Mouse (Mus musculus) midbrain, embryonic 14.5 days (tissue): Measurements from ENCODE around the gene Cyb561a3. TPM values are rescaled to one million over a fixed set of nuclear protein-coding genes. Genes with fewer than 3 reads are reported as not detected.

Experiments
- ATAC-seq: fragments of 200-750 bp; cut with Nextera tagmentation; 2 replicates; pipeline ENCODE4 v1.8.0; 2017; ENCODE audit warnings: moderate number of reproducible peaks, moderate library complexity; ENCODE audit not compliant: low FRiP score, low TSS enrichment
- DNase-seq: peaks from one replicate; pipeline ENCODE4 v3.0.0-alpha.2; 2015
- H3K27ac ChIP-seq: fragments of 300-500 bp; sonication (generic); replicated peaks from 2 replicates; pipeline ENCODE4 v1.5.1; 2014; ENCODE audit warnings: mild to moderate bottlenecking, low read depth, low read length, moderate library complexity
- H3K27me3 ChIP-seq: fragments of 300-500 bp; sonication (generic); 2 replicates; pipeline ENCODE4 v1.6.1; 2014; ENCODE audit warnings: low read length, control low read depth, mixed read lengths; ENCODE audit not compliant: control insufficient read depth, insufficient read depth
- H3K36me3 ChIP-seq: fragments of 300-500 bp; sonication (generic); 2 replicates; pipeline ENCODE4 v1.6.1; 2014; ENCODE audit warnings: low read length, control low read depth; ENCODE audit not compliant: control insufficient read depth, insufficient read depth
- H3K4me1 ChIP-seq: fragments of 300-500 bp; sonication (generic); 2 replicates; pipeline ENCODE4 v1.6.1; 2014; ENCODE audit warnings: mild to moderate bottlenecking, antibody characterized with exemption, low read length, control low read depth; ENCODE audit not compliant: control insufficient read depth, insufficient read depth
- H3K4me2 ChIP-seq: fragments of 300-500 bp; sonication (generic); 2 replicates; pipeline ENCODE4 v1.6.1; 2014; ENCODE audit warnings: mild to moderate bottlenecking, low read length, moderate library complexity
- H3K4me3 ChIP-seq: fragments of 300-500 bp; sonication (generic); replicated peaks from 2 replicates; pipeline ENCODE4 v1.5.1; 2014; ENCODE audit warnings: low read depth, low read length
- H3K9ac ChIP-seq: fragments of 300-500 bp; sonication (generic); replicated peaks from 2 replicates; pipeline ENCODE4 v1.6.1; 2014; ENCODE audit warnings: mild to moderate bottlenecking, low read length, moderate library complexity
- H3K9me3 ChIP-seq: fragments of 300-500 bp; sonication (generic); 2 replicates; pipeline ENCODE4 v1.6.1; 2016; ENCODE audit warnings: low read length, control low read depth, mixed read lengths; ENCODE audit not compliant: control insufficient read depth
- WGBS: fragments of 180-500 bp; shearing (Covaris S2); extraction: QIAGEN DNeasy Blood & Tissue Kit; methylation state at CpG from one replicate; pipeline ENCODE4 v1.1.7; 2014; 5-methylcytosine and 5-hydroxymethylcytosine counted together
- polyA plus RNA-seq: library from polyadenylated mRNA; unstranded; fragments of >200 nt; fragmentation: Nextera tagmentation; extraction: Ambion mirVana; gene quantifications from 2 replicates; pipeline ENCODE4 v1.2.1, GENCODE M21; 2014

Cyb561a3 gene
- polyA plus RNA-seq, 1 experiment from 2014 or later: 20.5 TPM

- 70% methylated on average over 6 of the region's 6 CpGs for WGBS
- H3K4me3 ChIP-seq: no peak overlapping the region
- no peak overlapping the region for H3K9ac ChIP-seq
- ATAC-seq: no peak
- no peaks in the 10 kb centered on the region for H3K27me3 ChIP-seq
- no peak overlapping the region for H3K4me2 ChIP-seq
- no peaks in the 10 kb centered on the region for H3K36me3 ChIP-seq
- H3K4me1 ChIP-seq: 0 out of 2 replicates have a peak, but pooled peaks cover 3% of the 10 kb centered on the region
- DNase-seq: no peak
- H3K27ac ChIP-seq: no peak overlapping the region
- H3K9me3 ChIP-seq: no peaks in the 10 kb centered on the region
These were observed 15.2 kb upstream of the Cyb561a3 start for GRCm38 (mm10) chr19:10561558-10562314.

DNA sequence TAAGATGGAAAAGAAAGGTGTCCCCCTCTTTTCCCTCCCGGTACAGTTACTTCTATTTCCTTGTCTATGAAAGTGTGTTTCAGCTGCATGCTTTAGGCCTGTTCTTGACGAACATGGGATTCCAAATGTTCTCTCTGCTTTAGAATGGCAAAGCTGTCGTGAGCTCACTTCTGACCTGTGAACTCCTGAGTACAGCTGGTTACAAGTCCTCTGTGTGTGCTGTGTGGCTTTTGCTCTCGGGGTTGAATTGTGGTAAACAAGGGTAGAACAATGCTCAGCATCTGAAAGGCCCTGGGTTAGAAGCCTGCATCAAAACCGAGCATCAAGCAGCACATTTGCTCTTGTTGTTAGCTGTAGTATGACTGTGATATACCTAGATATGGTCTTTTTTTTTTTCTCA is 14.6 kb upstream of the Cyb561a3 start:
- ATAC-seq (no peak), DNase-seq (no peak)
- Histone ChIP-seq H3K4me1 (no peaks in the 10 kb centered on the region), H3K36me3 (no peaks in the 10 kb centered on the region), H3K4me3 (no peak overlapping the region), H3K9me3 (no peaks in the 10 kb centered on the region), H3K4me2 (no peak overlapping the region), H3K9ac (no peak overlapping the region), H3K27me3 (no peaks in the 10 kb centered on the region), H3K27ac (no peak overlapping the region)
- 68% methylated on average over 5 of the region's 5 CpGs for WGBS

- 87% methylated on average over 6 of the region's 6 CpGs for WGBS
- H3K4me2 ChIP-seq: no peak overlapping the region
- no peak overlapping the region for H3K9ac ChIP-seq
- no peaks in the 10 kb centered on the region for H3K27me3 ChIP-seq
- H3K9me3 ChIP-seq: no peaks in the 10 kb centered on the region
- no peak overlapping the region for H3K4me3 ChIP-seq
- H3K27ac ChIP-seq: no peak overlapping the region
- peaks cover 3% of the 10 kb centered on the region; the same call in 1 of the 2 replicates for H3K36me3 ChIP-seq
- no peak for DNase-seq
- ATAC-seq: no peak
- H3K4me1 ChIP-seq: no peaks in the 10 kb centered on the region
These were observed 12.7 kb upstream of the Cyb561a3 start for GRCm38 (mm10) chr19:10564278-10564677.

GRCm38 (mm10) chr19:10565217-10565616 is 11.8 kb upstream of the Cyb561a3 start:
- H3K4me3 ChIP-seq: no peak overlapping the region
- H3K9ac ChIP-seq: no peak overlapping the region
- ATAC-seq: no peak
- no peak for DNase-seq
- H3K36me3 ChIP-seq: peaks cover 11% of the 10 kb centered on the region
- no peaks in the 10 kb centered on the region for H3K4me1 ChIP-seq
- 86% methylated on average over 4 of the region's 4 CpGs for WGBS
- H3K9me3 ChIP-seq: no peaks in the 10 kb centered on the region
- no peaks in the 10 kb centered on the region for H3K27me3 ChIP-seq
- no peak overlapping the region for H3K4me2 ChIP-seq
- no peak overlapping the region for H3K27ac ChIP-seq

DNA sequence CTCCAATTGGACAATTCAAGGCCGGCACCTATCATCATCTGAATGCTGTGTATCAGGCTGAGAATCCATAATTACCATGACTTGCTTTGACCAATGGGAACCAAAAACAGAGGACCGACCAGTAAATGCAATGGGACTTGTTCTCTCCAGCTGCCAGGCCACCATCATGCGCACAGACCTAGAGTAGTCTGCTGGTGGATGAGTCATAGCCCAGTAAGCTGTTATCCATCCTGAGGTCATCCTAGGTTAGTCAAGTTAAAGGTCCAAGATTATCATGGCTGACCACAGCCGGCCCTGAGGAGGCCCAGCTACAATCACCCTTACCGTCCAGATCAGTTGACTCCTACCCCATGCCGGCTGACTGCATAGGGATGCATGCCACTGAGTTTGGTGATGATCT is 7.3 kb upstream of the Cyb561a3 start:
- WGBS: 97% methylated on average over 6 of the region's 6 CpGs
- Histone ChIP-seq H3K4me1 (no peaks in the 10 kb centered on the region), H3K4me3 (no peak overlapping the region), H3K4me2 (no peak overlapping the region), H3K36me3 (peaks cover 53% of the 10 kb centered on the region), H3K9me3 (no peaks in the 10 kb centered on the region), H3K27ac (no peak overlapping the region), H3K9ac (no peak overlapping the region), H3K27me3 (no peaks in the 10 kb centered on the region)
- DNase-seq: no peak
- ATAC-seq: no peak

DNA sequence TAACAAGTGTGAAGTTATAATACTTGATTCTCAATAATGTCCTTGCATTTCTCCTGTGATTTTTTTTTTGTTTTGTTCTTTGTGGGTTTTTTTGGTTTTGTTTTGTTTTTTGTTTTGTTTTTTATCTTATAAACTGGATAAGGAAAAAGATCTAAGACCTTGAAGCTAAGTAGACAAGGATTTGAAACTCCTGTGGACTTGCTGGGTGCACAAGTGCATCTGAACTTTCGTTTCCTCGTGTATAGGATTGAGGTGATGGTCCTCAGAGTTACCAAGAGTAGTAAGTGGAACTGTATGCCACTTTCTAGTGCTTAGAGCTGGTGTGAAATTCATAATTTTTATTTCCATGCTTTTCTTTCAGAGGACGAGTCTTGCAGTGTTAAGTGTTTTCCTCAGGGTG is 3.1 kb downstream of the Cyb561a3 start:
- Histone ChIP-seq H3K4me2 (no peak overlapping the region), H3K9ac (no peak overlapping the region), H3K27ac (no peak overlapping the region), H3K27me3 (no peaks in the 10 kb centered on the region), H3K4me3 (no peak overlapping the region), H3K4me1 (peaks cover 12% of the 10 kb centered on the region), H3K9me3 (no peaks in the 10 kb centered on the region), H3K36me3 (peaks cover 4% of the 10 kb centered on the region)
- 83% methylated on average over 3 of the region's 3 CpGs for WGBS
- ATAC-seq (no peak), DNase-seq (no peak)

- Histone ChIP-seq H3K4me1 (peaks cover 11% of the 10 kb centered on the region), H3K4me3 (no peak overlapping the region), H3K27ac (no peak overlapping the region), H3K36me3 (peaks cover 4% of the 10 kb centered on the region; the same call in 1 of the 2 replicates), H3K27me3 (no peaks in the 10 kb centered on the region), H3K9ac (no peak overlapping the region), H3K4me2 (no peak overlapping the region), H3K9me3 (no peaks in the 10 kb centered on the region)
- DNase-seq: no peak
- 89% methylated on average over 3 of the region's 3 CpGs for WGBS
- ATAC-seq: no peak
These were observed 3.8 kb downstream of the Cyb561a3 start for GRCm38 (mm10) chr19:10580761-10581160.

- Histone ChIP-seq H3K27ac (no peak overlapping the region), H3K9me3 (no peaks in the 10 kb centered on the region), H3K4me3 (no peak overlapping the region), H3K4me1 (peaks cover 5% of the 10 kb centered on the region), H3K27me3 (no peaks in the 10 kb centered on the region), H3K36me3 (peaks cover 4% of the 10 kb centered on the region; the same call in 1 of the 2 replicates), H3K4me2 (no peak overlapping the region), H3K9ac (no peak overlapping the region)
- no peak for DNase-seq
- 91% methylated on average over 6 of the region's 6 CpGs for WGBS
- no peak for ATAC-seq
These were observed 5.0 kb downstream of the Cyb561a3 start for GRCm38 (mm10) chr19:10581984-10582383.

DNA sequence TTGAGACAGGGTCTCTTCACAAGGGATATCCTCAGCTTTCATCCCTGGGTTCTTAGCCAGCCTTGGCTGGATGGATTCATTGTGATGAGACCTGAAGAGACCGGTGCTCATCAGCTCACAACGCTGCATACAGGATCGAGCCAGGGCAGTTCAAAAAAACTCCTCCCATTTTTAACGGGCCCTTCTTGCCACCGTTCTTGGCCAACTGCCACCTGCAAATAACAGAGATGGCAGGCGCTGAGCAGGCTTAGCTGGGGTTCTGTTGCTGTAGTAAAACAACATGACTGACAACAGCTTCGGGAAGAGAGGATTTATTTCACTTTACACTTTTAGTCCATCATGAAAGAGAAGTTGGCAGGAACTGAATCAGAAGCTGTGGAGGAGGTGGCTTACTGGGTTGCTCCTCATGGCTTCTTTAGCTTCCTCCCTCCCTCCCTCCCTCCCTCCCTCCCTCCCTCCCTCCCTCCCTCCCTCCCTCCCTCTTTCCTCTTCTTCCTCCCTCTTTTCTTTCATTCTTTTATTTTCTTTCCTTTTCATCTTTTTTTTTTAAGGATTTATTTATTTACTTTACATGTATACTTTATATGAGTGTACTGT is 6.7 kb downstream of the Cyb561a3 start:
- Histone ChIP-seq H3K27me3 (no peaks in the 10 kb centered on the region), H3K4me2 (no peak overlapping the region), H3K9me3 (no peaks in the 10 kb centered on the region), H3K36me3 (peaks cover 6% of the 10 kb centered on the region), H3K9ac (no peak overlapping the region), H3K27ac (no peak overlapping the region), H3K4me3 (no peak overlapping the region), H3K4me1 (no peaks in the 10 kb centered on the region)
- 77% methylated on average over 7 of the region's 7 CpGs for WGBS
- DNase-seq (no peak), ATAC-seq (no peak)
